Mouse (Mus musculus) lung, postnatal 10 days (tissue): Measurements from ENCODE around the gene Cd86.

Experiments
- DNase-seq: peaks from one replicate; pipeline ENCODE4 v3.0.0; 2021

Cd86 gene

GRCm38 (mm10) chr16:36655199-36655598 lies 10.7 kb downstream of the Cd86 start:
- DNase-seq: no peak

- no peak for DNase-seq
Observed at GRCm38 (mm10) chr16:36651174-36651766, 14.6 kb downstream of the Cd86 start.

- no peak for DNase-seq
Observed at GRCm38 (mm10) chr16:36650511-36650910, 15.4 kb downstream of the Cd86 start.

- no peak for DNase-seq
Observed at GRCm38 (mm10) chr16:36649304-36649703, 16.6 kb downstream of the Cd86 start.

- DNase-seq: no peak
Observed at GRCm38 (mm10) chr16:36645124-36645523, 20.8 kb downstream of the Cd86 start.

- DNase-seq: no peak
Observed at GRCm38 (mm10) chr16:36642696-36643046, 23.2 kb downstream of the Cd86 start.

GRCm38 (mm10) chr16:36641830-36642695 lies 23.8 kb downstream of the Cd86 start:
- peak; percentile 38 for DNase-seq

- no peak for DNase-seq
Observed at GRCm38 (mm10) chr16:36640993-36641392, 24.9 kb downstream of the Cd86 start.

GRCm38 (mm10) chr16:36639812-36640504 lies 25.9 kb downstream of the Cd86 start:
- DNase-seq: no peak

GRCm38 (mm10) chr16:36636800-36637199 lies 29.1 kb downstream of the Cd86 start:
- no peak for DNase-seq

- DNase-seq: no peak
Observed at GRCm38 (mm10) chr16:36634971-36635710, 30.7 kb downstream of the Cd86 start.

- no peak for DNase-seq
Observed at GRCm38 (mm10) chr16:36634421-36634820, 31.5 kb downstream of the Cd86 start.

- DNase-seq: no peak
Observed at GRCm38 (mm10) chr16:36632229-36632628, 33.7 kb downstream of the Cd86 start.

- DNase-seq: no peak
Observed at GRCm38 (mm10) chr16:36631607-36632006, 34.3 kb downstream of the Cd86 start.

GRCm38 (mm10) chr16:36627740-36628139 lies 38.1 kb downstream of the Cd86 start:
- no peak for DNase-seq

- DNase-seq: peak; percentile 10
Observed at GRCm38 (mm10) chr16:36626567-36627197, 39.2 kb downstream of the Cd86 start.

- no peak for DNase-seq
Observed at GRCm38 (mm10) chr16:36625909-36626308, 40.0 kb downstream of the Cd86 start.

- DNase-seq: no peak
Observed at GRCm38 (mm10) chr16:36622320-36622719, 43.6 kb downstream of the Cd86 start.

GRCm38 (mm10) chr16:36621108-36621507 lies 44.8 kb downstream of the Cd86 start:
- no peak for DNase-seq

GRCm38 (mm10) chr16:36613701-36614100 lies 52.2 kb downstream of the Cd86 start:
- DNase-seq: no peak

- DNase-seq: no peak
Observed at GRCm38 (mm10) chr16:36602632-36603031, 63.2 kb downstream of the Cd86 start.

- no peak for DNase-seq
Observed at GRCm38 (mm10) chr16:36598265-36598664, 67.6 kb downstream of the Cd86 start.
